ENCODE assay signal across 21 mouse cellular contexts in genomic region chr15:64557540-64557939, GRCm38 (mm10).
"Had no signal": no experiment of that assay in that cellular context is flagged by ENCODE, and none has a peak within 500 bp of the region (broad histone marks: within the 10 kb centered on the region; RNA-seq: fewer than 3 reads in every experiment).

No protein-coding gene starts in this region.

- H3K36me3 ChIP-seq: limb, embryonic 12.5 days; limb, embryonic 15.5 days; midbrain, embryonic 12.5 days; midbrain, embryonic 15.5 days; neural tube, embryonic 13.5 days; stomach, embryonic 15.5 days had no signal

- H3K4me3 ChIP-seq: layer of hippocampus, adult 2 months; limb, embryonic 12.5 days; limb, embryonic 15.5 days; midbrain, embryonic 12.5 days; midbrain, embryonic 15.5 days; neural tube, embryonic 13.5 days; stomach, embryonic 15.5 days had no signal

- H3K27me3 ChIP-seq: limb, embryonic 12.5 days; limb, embryonic 15.5 days; midbrain, embryonic 12.5 days; midbrain, embryonic 15.5 days; neural tube, embryonic 13.5 days; stomach, embryonic 15.5 days had no signal

- H3K27ac ChIP-seq: kidney, postnatal 0 days; layer of hippocampus, adult 2 months; limb, embryonic 12.5 days; limb, embryonic 15.5 days; liver, embryonic 14.5 days; macrophage; midbrain, embryonic 12.5 days; midbrain, embryonic 15.5 days; neural tube, embryonic 13.5 days; stomach, embryonic 15.5 days had no signal

- DNase-seq: kidney, adult 2 months; kidney, postnatal 25 days; layer of hippocampus, adult 9-11 months; liver, postnatal 0 days; lung, embryonic 14.5 days; retina, postnatal 1 day; right cerebral cortex, postnatal 25 days; spleen, adult 18-20 months; thymus, adult 18-20 months; thymus, postnatal 36 days had no signal

- H3K4me2 ChIP-seq: limb, embryonic 12.5 days; limb, embryonic 15.5 days; liver, embryonic 11.5 days; lung, embryonic 14.5 days; midbrain, embryonic 12.5 days; midbrain, embryonic 15.5 days; neural tube, embryonic 13.5 days; stomach, embryonic 15.5 days had no signal
